Mouse (Mus musculus): ENCODE results near the gene Gm45261. TPM values are rescaled to one million over a fixed set of nuclear protein-coding genes. Genes with fewer than 3 reads are reported as not detected.

Gene Gm45261
- polyA plus RNA-seq, 1 experiment: not detected

DNA sequence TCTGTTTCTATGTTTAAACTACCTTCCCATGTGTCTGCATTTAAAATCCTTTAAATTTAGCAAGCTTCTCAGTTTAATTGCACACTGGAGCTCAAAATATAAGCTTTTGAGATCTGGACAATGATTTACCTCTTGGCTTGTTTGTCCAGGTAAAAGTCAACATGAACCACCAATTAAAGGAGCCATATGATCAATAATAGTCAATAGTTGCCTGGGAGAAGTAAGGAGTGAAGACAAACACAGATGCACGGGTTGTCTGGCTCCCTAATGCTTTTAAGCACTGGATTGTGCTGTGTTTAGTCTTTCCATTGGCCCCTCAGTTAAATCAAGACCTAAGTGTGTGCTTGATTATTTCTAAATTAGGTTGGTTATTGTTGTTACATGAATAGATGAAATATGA is 33.3 kb downstream of the Gm45261 start:
- no peak for DNase-seq
- peaks cover 6% of the 10 kb centered on the region; the same call in 1 of the 2 replicates for H3K4me1 ChIP-seq (ENCODE audit: control insufficient read depth, insufficient read depth, low read length)
- H3K27me3 ChIP-seq (ENCODE audit: control insufficient read depth, insufficient read depth, low read length): no peaks in the 10 kb centered on the region
- H3K4me3 ChIP-seq (replicated peaks; ENCODE audit: insufficient read depth, low read depth, low read length): no peak overlapping the region
- H3K27ac ChIP-seq (ENCODE audit: insufficient read depth, low read length): peak overlapping the region; percentile 72; the same call in 1 of the 2 replicates
- WGBS: 64% methylated on average over 1 of the region's 1 CpGs
- TF ChIP-seq POLR2A (IDR thresholded peaks at IDR 0.05; ENCODE audit: borderline replicate concordance, insufficient read depth, low read length) (no peak), CTCF (IDR thresholded peaks at IDR 0.05; ENCODE audit: borderline replicate concordance, insufficient read depth, low read depth, low read length) (no peak)

DNA sequence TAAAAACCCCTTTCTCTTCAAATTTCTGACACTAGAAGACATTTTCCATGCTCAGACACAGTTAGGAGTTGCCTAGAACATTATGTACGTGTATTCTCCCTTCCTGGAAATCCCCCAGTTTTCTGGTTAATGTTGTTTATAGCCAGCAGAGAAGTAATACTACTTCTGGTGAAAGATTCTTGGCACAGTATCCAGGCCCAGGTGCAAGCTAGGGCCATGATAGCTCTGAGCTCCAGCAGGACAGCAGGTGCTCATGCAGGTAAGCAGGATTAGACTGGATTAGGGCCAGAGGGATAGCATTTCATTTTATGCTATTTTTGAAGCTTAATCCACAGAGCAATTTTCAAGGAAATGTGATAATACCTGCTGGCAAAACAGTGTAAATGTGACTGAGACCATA is 33.8 kb downstream of the Gm45261 start:
- no peak overlapping the region for H3K4me3 ChIP-seq (replicated peaks; ENCODE audit: insufficient read depth, low read depth, low read length)
- DNase-seq: peak; percentile 83 to 98
- 9% methylated on average over 1 of the region's 1 CpGs for WGBS
- no peak overlapping the region; the same call in 1 of the 2 replicates for H3K27ac ChIP-seq (ENCODE audit: insufficient read depth, low read length)
- peaks cover 6% of the 10 kb centered on the region; the same call in 1 of the 2 replicates for H3K4me1 ChIP-seq (ENCODE audit: control insufficient read depth, insufficient read depth, low read length)
- TF ChIP-seq CTCF (IDR thresholded peaks at IDR 0.05; ENCODE audit: borderline replicate concordance, insufficient read depth, low read depth, low read length) (no peak), POLR2A (IDR thresholded peaks at IDR 0.05; ENCODE audit: borderline replicate concordance, insufficient read depth, low read length) (no peak)
- no peaks in the 10 kb centered on the region for H3K27me3 ChIP-seq (ENCODE audit: control insufficient read depth, insufficient read depth, low read length)

DNA sequence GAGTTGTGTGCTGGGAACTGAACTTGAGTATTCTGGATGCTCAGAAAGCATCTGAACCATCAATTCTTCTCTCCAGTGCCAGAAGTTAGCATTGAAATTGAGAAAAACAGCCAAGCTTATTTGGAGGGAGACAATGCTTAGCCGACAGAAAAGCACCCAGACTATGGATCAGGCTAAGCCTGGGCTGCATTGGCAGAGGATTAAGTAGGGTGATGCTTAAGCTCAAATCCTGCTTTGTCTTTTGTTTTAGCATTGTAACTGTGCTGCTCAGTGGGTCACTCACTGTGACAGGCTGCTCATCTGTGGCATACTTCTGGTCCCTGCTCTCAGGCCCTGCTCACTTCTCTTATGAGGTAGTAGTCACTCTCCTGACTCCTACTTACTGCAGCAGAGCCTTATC is 36.6 kb downstream of the Gm45261 start:
- TF ChIP-seq POLR2A (IDR thresholded peaks at IDR 0.05; ENCODE audit: borderline replicate concordance, insufficient read depth, low read length) (no peak), CTCF (IDR thresholded peaks at IDR 0.05; ENCODE audit: borderline replicate concordance, insufficient read depth, low read depth, low read length) (no peak)
- Histone ChIP-seq H3K4me1 (ENCODE audit: control insufficient read depth, insufficient read depth, low read length) (peaks cover 6% of the 10 kb centered on the region; the same call in 1 of the 2 replicates), H3K27me3 (ENCODE audit: control insufficient read depth, insufficient read depth, low read length) (no peaks in the 10 kb centered on the region)

DNA sequence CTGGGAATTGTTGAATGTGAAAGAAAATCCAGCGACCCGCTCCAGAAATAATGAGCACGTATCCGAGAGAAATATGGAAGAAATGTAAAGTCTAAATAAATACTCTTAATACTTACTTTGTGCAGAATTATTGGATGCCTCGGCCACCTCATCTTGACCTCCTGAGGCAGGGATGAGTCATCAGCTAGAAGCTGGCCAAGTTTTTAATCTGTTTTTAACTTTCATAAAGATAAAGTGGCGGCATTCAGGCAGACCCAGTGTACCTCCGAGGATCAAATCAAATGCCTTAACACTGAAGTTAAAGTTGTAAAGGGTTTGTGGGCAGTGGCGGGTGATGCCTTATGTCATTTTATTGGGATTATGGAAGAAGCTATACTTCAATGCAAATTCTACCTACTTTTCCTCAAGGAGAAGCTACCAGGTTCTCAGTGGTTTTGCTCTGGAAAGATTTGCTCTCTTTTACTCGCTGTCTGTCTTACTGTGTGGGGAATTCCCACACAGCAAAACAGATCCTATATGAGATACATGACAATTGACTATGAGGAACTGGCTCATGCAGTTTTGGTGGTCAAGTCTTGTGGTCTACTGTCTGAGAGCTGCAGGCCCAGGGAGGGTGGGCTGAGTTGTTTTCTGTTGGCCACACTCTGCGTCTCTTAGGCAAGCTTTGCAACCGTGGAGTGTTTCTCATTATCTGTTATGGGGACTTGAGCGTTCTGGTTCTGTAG is 42.8 kb downstream of the Gm45261 start:
- Histone ChIP-seq H3K4me3 (replicated peaks; ENCODE audit: insufficient read depth, low read depth, low read length) (no peak overlapping the region), H3K27ac (ENCODE audit: insufficient read depth, low read length) (no peak overlapping the region), H3K4me1 (ENCODE audit: control insufficient read depth, insufficient read depth, low read length) (no peaks in the 10 kb centered on the region), H3K27me3 (ENCODE audit: control insufficient read depth, insufficient read depth, low read length) (no peaks in the 10 kb centered on the region)
- DNase-seq: peak in 1 of 2 experiments; percentile 18
- TF ChIP-seq CTCF (IDR thresholded peaks at IDR 0.05; ENCODE audit: borderline replicate concordance, insufficient read depth, low read depth, low read length) (no peak), POLR2A (IDR thresholded peaks at IDR 0.05; ENCODE audit: borderline replicate concordance, insufficient read depth, low read length) (no peak)
- WGBS: 80% methylated on average over 12 of the region's 12 CpGs

More for the DNA sequence above, 36.6 kb downstream of the Gm45261 start:
- no peak for DNase-seq
- 86% methylated on average over 1 of the region's 1 CpGs for WGBS
- H3K4me3 ChIP-seq (replicated peaks; ENCODE audit: insufficient read depth, low read depth, low read length): no peak overlapping the region
- H3K27ac ChIP-seq (ENCODE audit: insufficient read depth, low read length): no peak overlapping the region

DNA sequence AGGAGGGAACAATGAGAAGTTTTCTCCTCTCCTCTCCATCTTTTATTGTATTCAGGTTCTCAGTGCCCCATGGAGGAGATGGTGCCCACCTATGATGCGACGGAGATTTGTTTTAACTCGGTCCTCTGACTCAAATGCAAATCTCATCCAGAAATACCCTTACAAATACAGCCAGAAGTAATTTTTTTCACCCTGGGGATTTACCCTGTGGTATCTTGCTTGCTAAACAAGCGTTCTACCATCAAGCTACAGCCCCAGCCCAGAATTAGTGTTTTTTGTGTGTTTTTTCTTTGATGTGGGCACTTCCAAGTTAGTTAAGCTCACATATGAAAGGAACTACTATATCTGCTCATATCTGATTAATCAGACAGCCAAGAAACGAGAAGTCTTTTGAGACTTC is 44.9 kb downstream of the Gm45261 start:
- 80% methylated on average over 5 of the region's 5 CpGs for WGBS
- no peak overlapping the region for H3K27ac ChIP-seq (ENCODE audit: insufficient read depth, low read length)
- DNase-seq: no peak
- no peak for TF ChIP-seq CTCF (IDR thresholded peaks at IDR 0.05; ENCODE audit: borderline replicate concordance, insufficient read depth, low read depth, low read length)
- TF ChIP-seq POLR2A (IDR thresholded peaks at IDR 0.05; ENCODE audit: borderline replicate concordance, insufficient read depth, low read length): no peak
- no peaks in the 10 kb centered on the region for H3K4me1 ChIP-seq (ENCODE audit: control insufficient read depth, insufficient read depth, low read length)
- H3K4me3 ChIP-seq (replicated peaks; ENCODE audit: insufficient read depth, low read depth, low read length): no peak overlapping the region
- no peaks in the 10 kb centered on the region for H3K27me3 ChIP-seq (ENCODE audit: control insufficient read depth, insufficient read depth, low read length)

DNA sequence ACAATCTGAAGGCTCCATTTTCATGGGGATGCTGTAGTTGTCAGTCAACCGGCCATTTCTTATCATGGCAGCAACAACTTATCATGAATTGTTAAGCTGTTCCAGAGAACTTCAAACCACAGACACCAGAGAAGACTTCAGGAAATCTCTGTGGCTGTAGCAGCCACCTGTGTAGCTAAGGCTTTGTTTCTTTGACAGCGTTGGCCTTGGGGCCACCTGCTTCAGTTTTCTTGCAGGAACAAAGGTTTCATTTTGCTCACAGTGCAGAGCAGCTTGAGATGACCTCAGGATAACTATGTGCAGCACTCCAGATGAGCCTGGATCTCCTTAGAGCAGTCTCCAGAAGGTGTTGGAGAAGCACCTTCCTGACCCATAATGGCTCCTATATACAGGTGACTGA is 48.7 kb downstream of the Gm45261 start:
- TF ChIP-seq POLR2A (IDR thresholded peaks at IDR 0.05; ENCODE audit: borderline replicate concordance, insufficient read depth, low read length): no peak
- no peak for TF ChIP-seq CTCF (IDR thresholded peaks at IDR 0.05; ENCODE audit: borderline replicate concordance, insufficient read depth, low read depth, low read length)
- Histone ChIP-seq H3K27ac (ENCODE audit: insufficient read depth, low read length) (no peak overlapping the region), H3K27me3 (ENCODE audit: control insufficient read depth, insufficient read depth, low read length) (no peaks in the 10 kb centered on the region)

DNA sequence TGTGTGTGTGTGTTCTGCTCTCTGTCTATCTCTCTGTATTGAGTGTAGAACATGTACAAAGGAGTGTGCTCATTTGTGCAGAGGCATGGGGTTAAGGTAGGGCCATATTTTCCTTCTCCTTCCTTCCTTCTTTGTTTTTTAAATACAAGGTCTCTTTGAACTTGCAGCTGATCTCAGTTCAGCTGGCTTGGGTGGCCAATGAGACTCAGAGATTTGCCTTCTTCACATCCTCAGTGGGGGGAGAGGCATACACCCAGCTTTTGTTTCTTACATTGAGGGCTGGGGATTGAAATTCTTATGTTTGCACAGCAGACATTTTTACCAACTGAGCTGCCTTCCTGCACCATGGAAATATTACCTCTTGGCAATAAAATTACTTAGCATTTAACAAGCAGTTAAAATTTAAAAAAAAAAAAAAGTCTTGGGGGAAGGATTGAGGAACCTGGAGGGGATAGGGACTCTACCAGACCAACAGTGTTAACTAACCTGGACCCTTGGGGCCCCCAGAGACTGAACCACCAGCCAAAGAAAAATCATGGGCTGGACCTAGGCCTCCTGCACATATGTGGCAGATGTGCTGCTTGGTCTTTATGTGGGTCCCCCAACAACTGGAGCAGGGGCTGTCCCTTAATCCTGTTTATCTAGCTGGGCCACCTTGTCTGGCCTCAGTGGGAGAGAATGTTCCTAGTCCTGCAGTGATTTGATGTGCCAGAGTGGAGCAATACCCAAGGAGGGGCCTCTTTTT is 50.8 kb downstream of the Gm45261 start:
- TF ChIP-seq POLR2A (IDR thresholded peaks at IDR 0.05; ENCODE audit: borderline replicate concordance, insufficient read depth, low read length) (no peak), CTCF (IDR thresholded peaks at IDR 0.05; ENCODE audit: borderline replicate concordance, insufficient read depth, low read depth, low read length) (no peak)
- Histone ChIP-seq H3K4me1 (ENCODE audit: control insufficient read depth, insufficient read depth, low read length) (no peaks in the 10 kb centered on the region; the same call in 1 of the 2 replicates), H3K4me3 (replicated peaks; ENCODE audit: insufficient read depth, low read depth, low read length) (no peak overlapping the region), H3K27me3 (ENCODE audit: control insufficient read depth, insufficient read depth, low read length) (no peaks in the 10 kb centered on the region), H3K27ac (ENCODE audit: insufficient read depth, low read length) (no peak overlapping the region)
- no peak for DNase-seq

More for the DNA sequence above, 48.7 kb downstream of the Gm45261 start:
- no peaks in the 10 kb centered on the region; the same call in 1 of the 2 replicates for H3K4me1 ChIP-seq (ENCODE audit: control insufficient read depth, insufficient read depth, low read length)
- no peak overlapping the region for H3K4me3 ChIP-seq (replicated peaks; ENCODE audit: insufficient read depth, low read depth, low read length)
- 97% methylated on average over 2 of the region's 2 CpGs for WGBS
- DNase-seq: no peak
